Mouse (Mus musculus) hindbrain, embryonic 16.5 days (tissue): ENCODE data around the gene Necap2. TPM values are rescaled to one million over a fixed set of nuclear protein-coding genes. Genes with fewer than 3 reads are reported as not detected.

Experiments
- ATAC-seq: fragments of 200-750 bp; cut with Nextera tagmentation; 2 replicates; pipeline ENCODE4 v1.8.0; 2017; ENCODE audit warnings: moderate TSS enrichment, moderate library complexity
- H3K27ac ChIP-seq: fragments of 300-500 bp; sonication (generic); 2 replicates; pipeline ENCODE4 v1.5.1; 2014; ENCODE audit warnings: low read depth, mild to moderate bottlenecking, control low read depth, low read length, moderate library complexity
- H3K27me3 ChIP-seq: fragments of 300-500 bp; sonication (generic); replicated peaks from 2 replicates; pipeline ENCODE4 v1.6.1; 2014; ENCODE audit warnings: low read length; ENCODE audit not compliant: control insufficient read depth, insufficient read depth
- H3K36me3 ChIP-seq: fragments of 300-500 bp; sonication (generic); 2 replicates; pipeline ENCODE4 v1.6.1; 2014; ENCODE audit warnings: mild to moderate bottlenecking, low read length, moderate library complexity, mixed read lengths; ENCODE audit not compliant: control insufficient read depth, insufficient read depth
- H3K4me1 ChIP-seq: fragments of 300-500 bp; sonication (generic); 2 replicates; pipeline ENCODE4 v1.6.1; 2014; ENCODE audit warnings: low read depth, low read length; ENCODE audit not compliant: control insufficient read depth, insufficient read depth
- H3K4me2 ChIP-seq: fragments of 300-500 bp; sonication (generic); 2 replicates; pipeline ENCODE4 v1.6.1; 2014; ENCODE audit warnings: mild to moderate bottlenecking, low read length, control low read depth, moderate library complexity
- H3K4me3 ChIP-seq: fragments of 300-500 bp; sonication (generic); 2 replicates; pipeline ENCODE4 v1.5.1; 2014; ENCODE audit warnings: mild to moderate bottlenecking, low read length, control low read depth, moderate library complexity
- H3K9ac ChIP-seq: fragments of 300-500 bp; sonication (generic); 2 replicates; pipeline ENCODE4 v1.6.1; 2014; ENCODE audit warnings: low read depth, mild to moderate bottlenecking, control low read depth, low read length, moderate library complexity
- H3K9me3 ChIP-seq: fragments of 300-500 bp; sonication (generic); 2 replicates; pipeline ENCODE4 v1.6.1; 2014; ENCODE audit warnings: mild to moderate bottlenecking, low read length, moderate library complexity; ENCODE audit not compliant: control insufficient read depth
- WGBS: fragments of 180-500 bp; shearing (Covaris S2); extraction: QIAGEN DNeasy Blood & Tissue Kit; methylation state at CpG from one replicate; pipeline ENCODE4 v1.1.7; 2014; 5-methylcytosine and 5-hydroxymethylcytosine counted together
- polyA plus RNA-seq: library from polyadenylated mRNA; unstranded; fragments of >200 nt; fragmentation: Nextera tagmentation; extraction: Ambion mirVana; gene quantifications from 2 replicates; pipeline ENCODE4 v1.2.1, GENCODE M21; 2015

The Necap2 gene
- polyA plus RNA-seq, 1 experiment from 2014 or later: 54.0 TPM

DNA sequence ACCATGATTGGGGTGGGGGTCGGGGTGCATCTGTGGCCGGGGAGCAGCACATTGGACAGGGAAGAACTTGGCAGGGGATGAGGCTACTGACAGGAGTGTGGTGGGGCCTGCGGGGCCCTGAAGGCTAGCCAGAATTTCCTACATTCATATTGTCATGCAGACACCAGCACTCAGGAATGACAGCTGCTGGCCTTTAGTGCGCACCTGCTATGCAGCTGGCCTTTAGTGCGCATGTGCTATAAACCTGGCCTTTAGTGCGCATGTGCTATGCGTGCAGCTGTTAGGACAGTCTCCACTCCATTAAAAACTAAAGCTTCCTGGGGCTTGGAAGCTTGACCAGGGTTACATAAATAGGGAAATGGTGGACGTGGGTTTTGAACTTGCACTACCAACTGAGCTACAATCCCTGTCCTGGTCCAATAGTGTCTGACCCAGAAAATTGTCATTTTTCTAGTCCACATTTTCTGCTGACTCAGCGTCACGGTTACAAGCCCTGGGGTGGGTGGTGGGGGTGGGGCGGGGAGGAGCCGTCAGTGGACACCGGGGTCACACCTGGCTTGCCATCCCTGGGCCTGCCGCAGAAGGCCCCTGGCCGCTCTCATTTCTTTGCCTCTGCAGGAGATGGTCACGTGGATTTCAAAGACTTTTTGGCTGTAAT is 28.5 kb upstream of the Necap2 start:
- Histone ChIP-seq H3K27ac (no peak overlapping the region), H3K36me3 (no peaks in the 10 kb centered on the region), H3K4me3 (no peak overlapping the region), H3K9ac (no peak overlapping the region), H3K4me1 (no peaks in the 10 kb centered on the region), H3K9me3 (no peaks in the 10 kb centered on the region), H3K27me3 (no peaks in the 10 kb centered on the region), H3K4me2 (no peak overlapping the region)
- 81% methylated on average over 16 of the region's 16 CpGs for WGBS
- no peak for ATAC-seq

GRCm38 (mm10) chr4:141101855-141102254 is 23.7 kb upstream of the Necap2 start:
- no peak for ATAC-seq
- Histone ChIP-seq H3K4me1 (no peaks in the 10 kb centered on the region), H3K27ac (no peak overlapping the region), H3K9me3 (no peaks in the 10 kb centered on the region), H3K4me2 (no peak overlapping the region), H3K4me3 (no peak overlapping the region), H3K9ac (no peak overlapping the region), H3K27me3 (no peaks in the 10 kb centered on the region), H3K36me3 (no peaks in the 10 kb centered on the region)
- WGBS: 76% methylated on average over 6 of the region's 6 CpGs

DNA sequence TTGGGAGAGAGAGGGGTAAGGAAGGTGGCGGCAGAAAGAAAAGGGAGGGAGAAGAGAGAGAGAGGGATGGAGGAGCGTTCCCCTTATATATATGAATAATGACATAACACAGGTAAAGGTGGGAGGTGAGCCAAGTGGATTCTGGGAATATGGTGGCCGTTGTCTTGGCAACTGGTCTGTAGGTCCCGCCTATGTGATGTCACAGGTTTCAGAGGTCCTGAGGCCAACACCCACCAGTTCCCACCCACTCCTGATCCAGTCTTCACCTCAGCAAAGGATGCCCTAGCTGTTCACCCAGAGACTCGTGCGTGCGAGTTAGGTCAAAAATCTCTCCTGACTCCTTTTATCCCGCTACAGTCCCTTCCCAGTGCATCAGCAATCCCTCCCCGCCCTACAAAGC is 23.1 kb upstream of the Necap2 start:
- Histone ChIP-seq H3K9ac (no peak overlapping the region), H3K27me3 (no peaks in the 10 kb centered on the region), H3K36me3 (no peaks in the 10 kb centered on the region), H3K4me2 (no peak overlapping the region), H3K4me3 (no peak overlapping the region), H3K4me1 (no peaks in the 10 kb centered on the region), H3K27ac (no peak overlapping the region), H3K9me3 (no peaks in the 10 kb centered on the region)
- no peak for ATAC-seq
- WGBS: 92% methylated on average over 9 of the region's 9 CpGs

GRCm38 (mm10) chr4:141099956-141100355 is 21.8 kb upstream of the Necap2 start:
- H3K4me1 ChIP-seq: no peaks in the 10 kb centered on the region
- no peak overlapping the region for H3K4me3 ChIP-seq
- H3K27ac ChIP-seq: no peak overlapping the region
- no peaks in the 10 kb centered on the region for H3K9me3 ChIP-seq
- 83% methylated on average over 5 of the region's 5 CpGs for WGBS
- H3K9ac ChIP-seq: no peak overlapping the region
- ATAC-seq: no peak
- H3K36me3 ChIP-seq: no peaks in the 10 kb centered on the region
- H3K4me2 ChIP-seq: no peak overlapping the region
- no peaks in the 10 kb centered on the region for H3K27me3 ChIP-seq

- Histone ChIP-seq H3K4me1 (no peaks in the 10 kb centered on the region), H3K27ac (no peak overlapping the region), H3K9me3 (no peaks in the 10 kb centered on the region), H3K27me3 (no peaks in the 10 kb centered on the region), H3K4me2 (no peak overlapping the region), H3K36me3 (no peaks in the 10 kb centered on the region), H3K9ac (no peak overlapping the region), H3K4me3 (no peak overlapping the region)
- 80% methylated on average over 4 of the region's 4 CpGs for WGBS
- ATAC-seq: no peak
Observed at GRCm38 (mm10) chr4:141098935-141099334, 20.8 kb upstream of the Necap2 start.

- 13% methylated on average over 9 of the region's 9 CpGs for WGBS
- Histone ChIP-seq H3K4me3 (no peak overlapping the region), H3K4me1 (no peaks in the 10 kb centered on the region), H3K9me3 (no peaks in the 10 kb centered on the region), H3K4me2 (no peak overlapping the region), H3K36me3 (no peaks in the 10 kb centered on the region), H3K9ac (no peak overlapping the region), H3K27ac (no peak overlapping the region), H3K27me3 (no peaks in the 10 kb centered on the region)
- no peak for ATAC-seq
Observed at GRCm38 (mm10) chr4:141096710-141097109, 18.6 kb upstream of the Necap2 start.

- Histone ChIP-seq H3K27ac (no peak overlapping the region), H3K4me1 (no peaks in the 10 kb centered on the region), H3K4me3 (no peak overlapping the region), H3K4me2 (no peak overlapping the region), H3K9ac (no peak overlapping the region), H3K36me3 (no peaks in the 10 kb centered on the region), H3K27me3 (no peaks in the 10 kb centered on the region), H3K9me3 (no peaks in the 10 kb centered on the region)
- WGBS: 66% methylated on average over 10 of the region's 10 CpGs
- ATAC-seq: no peak
Observed at GRCm38 (mm10) chr4:141095016-141095415, 16.9 kb upstream of the Necap2 start.

DNA sequence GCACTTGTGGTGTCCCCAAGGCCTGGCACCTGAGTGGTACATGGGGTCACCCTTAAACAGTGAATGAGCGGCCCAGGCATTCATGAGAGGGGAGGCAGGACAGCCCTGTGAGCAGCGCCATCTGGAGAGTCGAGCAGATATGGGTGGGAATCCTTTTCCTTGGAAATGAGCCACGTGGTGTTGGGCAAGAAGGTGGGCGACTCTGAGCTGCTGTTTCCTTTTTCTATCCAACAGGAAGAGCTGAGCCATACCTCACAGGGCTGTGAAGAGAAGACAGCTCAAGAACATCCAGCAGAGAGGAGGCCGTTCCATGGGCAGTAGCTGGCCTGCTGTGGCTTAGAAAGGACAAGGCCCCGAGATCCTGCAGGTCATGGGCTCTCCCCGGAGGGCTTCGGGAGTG is 10.6 kb upstream of the Necap2 start:
- no peaks in the 10 kb centered on the region for H3K9me3 ChIP-seq
- H3K27me3 ChIP-seq: no peaks in the 10 kb centered on the region
- ATAC-seq: no peak
- 71% methylated on average over 9 of the region's 9 CpGs for WGBS
- no peak overlapping the region for H3K27ac ChIP-seq
- H3K4me1 ChIP-seq: no peaks in the 10 kb centered on the region
- H3K9ac ChIP-seq: no peak overlapping the region
- no peaks in the 10 kb centered on the region for H3K36me3 ChIP-seq
- no peak overlapping the region for H3K4me3 ChIP-seq
- no peak overlapping the region for H3K4me2 ChIP-seq

DNA sequence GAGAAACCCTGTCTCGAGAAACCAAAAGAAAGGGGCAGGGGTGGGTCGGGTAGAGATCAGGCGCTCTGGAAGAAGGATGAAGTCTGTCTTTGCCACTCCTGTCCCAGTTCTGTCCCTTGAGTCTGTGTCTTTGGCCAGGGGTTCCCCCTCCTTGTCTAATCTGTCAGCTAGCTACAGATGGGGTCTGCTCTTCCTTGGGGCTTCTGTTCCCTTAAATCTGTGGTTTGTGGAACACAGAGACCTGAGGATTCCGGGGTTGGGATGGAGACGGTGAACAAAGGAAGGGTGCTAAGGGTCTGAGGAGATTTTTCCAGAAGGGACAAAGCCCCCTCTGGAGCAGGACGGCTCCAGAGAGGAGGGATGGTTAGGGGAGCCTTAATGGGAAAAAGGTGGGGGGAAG is 9.9 kb upstream of the Necap2 start, which contains the start of gene Spata21:
TSS of gene Spata21 (plus strand) at position 301 of the 400 bp plus-strand sequence.
- Histone ChIP-seq H3K27me3 (no peaks in the 10 kb centered on the region), H3K9ac (no peak within 1 kb of the TSS), H3K4me1 (no peaks in the 10 kb centered on the region), H3K4me2 (no peak within 1 kb of the TSS), H3K9me3 (no peaks in the 10 kb centered on the region; the same call in 1 of the 2 replicates), H3K27ac (no peak within 1 kb of the TSS), H3K4me3 (no peak within 1 kb of the TSS), H3K36me3 (no peaks in the 10 kb centered on the region)
- no peak for ATAC-seq
- 76% methylated on average over 6 of the region's 6 CpGs for WGBS
